14 mouse cellular contexts compared by ENCODE assay signal in genomic region chr11:109360581-109361040, GRCm38 (mm10). TPM values are rescaled to one million over a fixed set of nuclear protein-coding genes. Genes with fewer than 3 reads are reported as not detected.
A peak's percentile ranks its signal among the peaks of the same experiment; 100 is the strongest.
DNase-seq lines count a peak whose midpoint lies in the region; ATAC-seq and TF ChIP-seq lines count a peak whose summit lies in the region.
"Had no signal": no experiment of that assay in that cellular context is flagged by ENCODE, and none has a peak within 500 bp of the region (broad histone marks: within the 10 kb centered on the region; RNA-seq: fewer than 3 reads in every experiment).

No protein-coding gene starts in this region.

- 68% methylated on average over 12 of the region's 12 CpGs for WGBS in heart, adult 2 months
- 41% methylated on average over 12 of the region's 12 CpGs for WGBS in limb, embryonic 15.5 days

- H3K79me2 ChIP-seq in heart, adult 2 months (replicated peaks; ENCODE audit: control insufficient read depth, insufficient read depth, low read length), result peaks cover 4% of the 10 kb centered on the region; the same call in 1 of the 2 replicates

- TF ChIP-seq CTCF in heart, adult 2 months (IDR thresholded peaks at IDR 0.05), result no peak
- TF ChIP-seq CTCF in layer of hippocampus, adult 2 months (conservative IDR thresholded peaks at IDR 0.05), result no peak

- no peak for TF ChIP-seq POLR2A in heart, adult 2 months (IDR thresholded peaks at IDR 0.05; ENCODE audit: insufficient read depth, low read depth, low read length)

- peaks cover 11% of the 10 kb centered on the region for H3K4me1 ChIP-seq in heart, adult 2 months (ENCODE audit: control insufficient read depth, insufficient read depth, low read length)
- peaks cover 23% of the 10 kb centered on the region for H3K4me1 ChIP-seq in limb, embryonic 15.5 days

- intact Hi-C loops in heart, adult 2 months (cut with DNase I), result loop anchor here (1.0 to 10.0 kb wide), 2 partner anchors 11 to 974 kb away; partner anchors contain the start of gene Abca5

- no peak for ATAC-seq in limb, embryonic 15.5 days (ENCODE audit: insufficient number of reproducible peaks, low FRiP score, low TSS enrichment, low read depth)
- ATAC-seq: activated CD4-positive, CD25-positive, alpha-beta regulatory T cell, adult 4 months; intestine, embryonic 15.5 days had no signal

- H3K27me3 ChIP-seq in heart, adult 2 months (ENCODE audit: control insufficient read depth, insufficient read depth, low read length), result no peaks in the 10 kb centered on the region
- 0 out of 2 replicates have a peak, but pooled peaks cover 4% of the 10 kb centered on the region for H3K27me3 ChIP-seq in limb, embryonic 15.5 days
- H3K27me3 ChIP-seq: heart, embryonic 12.5 days; intestine, embryonic 15.5 days; limb, embryonic 12.5 days had no signal

- H3K36me3 ChIP-seq in heart, adult 2 months (ENCODE audit: control insufficient read depth, insufficient read depth, low read length), result peaks cover 13% of the 10 kb centered on the region
- H3K36me3 ChIP-seq in limb, embryonic 15.5 days, result peaks cover 1% of the 10 kb centered on the region
- H3K36me3 ChIP-seq: intestine, embryonic 15.5 days had no signal

- TF ChIP-seq EP300 in heart, adult 2 months (IDR thresholded peaks at IDR 0.05; ENCODE audit: insufficient read depth, low read depth, low read length), result no peak

- 0 out of 2 replicates have a peak overlapping the region, but pooled peaks have one; percentile 15 for H3K4me2 ChIP-seq in limb, embryonic 15.5 days
- H3K4me2 ChIP-seq: heart, embryonic 12.5 days; intestine, embryonic 15.5 days; limb, embryonic 12.5 days had no signal

- H3K9me3 ChIP-seq in limb, embryonic 15.5 days, result no peaks in the 10 kb centered on the region
- H3K9me3 ChIP-seq: heart, embryonic 12.5 days; intestine, embryonic 15.5 days; limb, embryonic 12.5 days had no signal

- no peak for DNase-seq in heart, adult 2 months
- no peak for DNase-seq in heart, postnatal 4 days
- DNase-seq in layer of hippocampus, adult 2 months (ENCODE audit: low spot score in 2 of 2), result no peak
- no peak for DNase-seq in layer of hippocampus, adult 9-10 months (ENCODE audit: low spot score)
- DNase-seq in R1 (ENCODE audit: low read depth, low spot score), result peak; percentile 66
- no peak for DNase-seq in urinary bladder, postnatal 10 days (ENCODE audit: low spot score)
- DNase-seq in testis, postnatal 14 days (ENCODE audit: low spot score), result no peak
- DNase-seq: lung, postnatal 14 days; thymus, postnatal 4 days had no signal

- no peak overlapping the region for H3K9ac ChIP-seq in heart, adult 2 months (ENCODE audit: low read depth, low read length)
- H3K9ac ChIP-seq in limb, embryonic 15.5 days, result no peak overlapping the region
- H3K9ac ChIP-seq: heart, embryonic 12.5 days; limb, embryonic 12.5 days had no signal

- peak overlapping the region; percentile 96; the same call in 1 of the 2 replicates for H3K27ac ChIP-seq in heart, adult 2 months
- peak overlapping the region; percentile 93 for H3K27ac ChIP-seq in layer of hippocampus, adult 2 months
- H3K27ac ChIP-seq in limb, embryonic 15.5 days, result peak overlapping the region; percentile 55
- H3K27ac ChIP-seq: intestine, embryonic 15.5 days; limb, embryonic 12.5 days had no signal

- no peak overlapping the region for H3K4me3 ChIP-seq in heart, adult 2 months
- H3K4me3 ChIP-seq in layer of hippocampus, adult 2 months, result no peak overlapping the region; the same call in 1 of the 2 replicates
- H3K4me3 ChIP-seq in limb, embryonic 15.5 days, result peak overlapping the region; percentile 1; the same call in 1 of the 2 replicates
- H3K4me3 ChIP-seq: heart, embryonic 12.5 days; intestine, embryonic 15.5 days; limb, embryonic 12.5 days had no signal

RNA-seq across cellular contexts. Expression of gene Gna13, which starts 2.0 kb away (rescaled TPM):
- total RNA-seq in heart, adult 2 months (2021), result 10 to 100 TPM; 30.8 to 30.9 TPM
- 12.7 and 21.1 TPM in 2 replicates for polyA plus RNA-seq in heart, adult 2 months (2012; rRNA removed)
- 10 to 100 TPM; 42.7 to 49.0 TPM for total RNA-seq in heart, postnatal 4 days (2021)
- 10 to 100 TPM; 55.5 to 60.9 TPM for total RNA-seq in layer of hippocampus, adult 2 months (2021)
- 20.4 and 23.7 TPM in 2 replicates for polyA plus RNA-seq in limb, embryonic 15.5 days (2015; fragmentation: Nextera tagmentation; extraction: Ambion mirVana)

RNA-seq across cellular contexts. Expression of gene 9930022D16Rik, which starts 53.1 kb away (rescaled TPM):
- total RNA-seq in heart, adult 2 months (2021), result not detected
- polyA plus RNA-seq in heart, adult 2 months (2012; rRNA removed), result not detected in 2 replicates
- not detected for total RNA-seq in heart, postnatal 4 days (2021)
- not detected for total RNA-seq in layer of hippocampus, adult 2 months (2021)
- polyA plus RNA-seq in limb, embryonic 15.5 days (2015; fragmentation: Nextera tagmentation; extraction: Ambion mirVana), result not detected in 2 replicates
- polyA plus RNA-seq: heart, embryonic 12.5 days; intestine, embryonic 15.5 days; limb, embryonic 12.5 days had no signal
